8 mouse cellular contexts compared by ENCODE assay signal in genomic region chr14:45566066-45566937, GRCm38 (mm10). TPM values are rescaled to one million over a fixed set of nuclear protein-coding genes. Genes with fewer than 3 reads are reported as not detected.
A peak's percentile ranks its signal among the peaks of the same experiment; 100 is the strongest.
DNase-seq lines count a peak whose midpoint lies in the region; ATAC-seq lines count a peak whose summit lies in the region.

No protein-coding gene starts in this region.

- no peak overlapping the region for H3K27ac ChIP-seq in liver, embryonic 12.5 days

- peak overlapping the region; percentile 35; the same call in 1 of the 2 replicates for H3K9ac ChIP-seq in liver, embryonic 12.5 days

- peak overlapping the region; percentile 64 for H3K4me2 ChIP-seq in liver, embryonic 12.5 days

- H3K9me3 ChIP-seq in liver, embryonic 12.5 days (replicated peaks), result no peaks in the 10 kb centered on the region

- 0 out of 2 replicates have a peak, but pooled peaks cover 4% of the 10 kb centered on the region for H3K27me3 ChIP-seq in liver, embryonic 12.5 days (replicated peaks)

- peaks cover 14% of the 10 kb centered on the region for H3K4me1 ChIP-seq in liver, embryonic 12.5 days

- H3K4me3 ChIP-seq in liver, embryonic 12.5 days, result peak overlapping the region; percentile 37

- DNase-seq in 416B (ENCODE audit: low read depth) (peak; percentile 61), adipocyte (ENCODE audit: low spot score) (peak; percentile 36)
- peak; percentile 75 for DNase-seq in embryo, embryonic 10 days (ENCODE audit: low spot score)
- DNase-seq in heart, adult 8-10 months (ENCODE audit: low spot score), result peak; percentile 60
- DNase-seq in kidney, adult 9 months, result peak; percentile 79
- DNase-seq in natural killer cell, adult 2 months (ENCODE audit: low spot score in 2 of 2), result peak; percentile 32 to 46
- DNase-seq in testis, postnatal 14 days (ENCODE audit: low spot score), result peak; percentile 60

- no peaks in the 10 kb centered on the region for H3K36me3 ChIP-seq in liver, embryonic 12.5 days

- ATAC-seq in liver, embryonic 12.5 days, result no peak

- 16% methylated on average over 33 of the region's 33 CpGs for WGBS in liver, embryonic 12.5 days (ENCODE audit: insufficient replicate concordance)

RNA-seq across cellular contexts. Expression of gene Fermt2, which starts 36.4 kb away (rescaled TPM):
- 100 to 1,000 TPM; 205 to 238 (median 230) TPM for total RNA-seq in heart, adult 8-10 months (2022)
- 37.2 and 37.3 TPM in 2 replicates for polyA plus RNA-seq in liver, embryonic 12.5 days (2016; fragmentation: Nextera tagmentation; extraction: Ambion mirVana)
